Mouse (Mus musculus): ENCODE measurements at regions not wholly inside any gene's neighbourhood (a gene's known extent, or its start where the extent isn't known, plus 50 kb on each side); places are given as distances from the start of the nearest gene placed in this dataset.

GRCm38 (mm10) chr2:149737837-149738236 lies 91.2 kb upstream of the Syndig1 start:
- DNase-seq = no peak

- no peak for DNase-seq
These were observed 89.1 kb upstream of the Syndig1 start for GRCm38 (mm10) chr2:149739886-149740285.

GRCm38 (mm10) chr2:149742661-149743060 lies 86.3 kb upstream of the Syndig1 start:
- DNase-seq = no peak

GRCm38 (mm10) chr2:149748240-149748822 lies 80.7 kb upstream of the Syndig1 start:
- no peak for DNase-seq

- no peak for DNase-seq
These were observed 69.9 kb upstream of the Syndig1 start for GRCm38 (mm10) chr2:149759151-149759550.

- no peak for DNase-seq
These were observed 65.1 kb upstream of the Syndig1 start for GRCm38 (mm10) chr2:149763864-149764263.

- no peak for DNase-seq
These were observed 61.0 kb upstream of the Syndig1 start for GRCm38 (mm10) chr2:149768027-149768426.

GRCm38 (mm10) chr2:149768551-149768950 lies 60.5 kb upstream of the Syndig1 start:
- DNase-seq = no peak

- DNase-seq = no peak
These were observed 51.7 kb upstream of the Syndig1 start for GRCm38 (mm10) chr2:149777316-149777715.
